Mouse (Mus musculus) kidney, postnatal 25 days (tissue): ENCODE measurements around the gene Bloc1s4.

Source experiments
- DNase-seq, 2 experiments: peaks; one replicate each; pipeline ENCODE4 v3.0.0; 2021; ENCODE audit warnings: mixed read lengths in 2 of 2

Gene Bloc1s4

DNA sequence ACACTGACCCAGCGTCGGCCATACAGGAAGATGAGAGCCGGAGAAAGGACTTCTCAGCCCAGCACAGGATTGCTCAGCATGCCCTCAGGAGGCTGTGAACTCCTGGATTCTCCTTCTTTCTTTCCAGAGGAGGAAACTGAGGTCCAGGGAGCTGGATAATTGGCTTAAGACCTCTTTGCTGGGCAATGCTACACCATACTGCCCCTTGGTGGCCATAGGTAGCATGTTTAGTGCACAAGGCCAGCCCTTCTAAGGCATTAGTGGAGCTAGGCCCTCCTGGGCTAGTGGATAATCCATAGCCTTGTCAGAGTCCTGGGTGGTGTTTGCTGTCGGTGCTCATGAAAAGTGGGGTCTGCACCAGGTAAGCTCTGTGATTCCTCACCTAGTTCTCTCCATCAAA is 8.6 kb downstream of the Bloc1s4 start:
- peak; percentile 61 to 63 for DNase-seq

DNA sequence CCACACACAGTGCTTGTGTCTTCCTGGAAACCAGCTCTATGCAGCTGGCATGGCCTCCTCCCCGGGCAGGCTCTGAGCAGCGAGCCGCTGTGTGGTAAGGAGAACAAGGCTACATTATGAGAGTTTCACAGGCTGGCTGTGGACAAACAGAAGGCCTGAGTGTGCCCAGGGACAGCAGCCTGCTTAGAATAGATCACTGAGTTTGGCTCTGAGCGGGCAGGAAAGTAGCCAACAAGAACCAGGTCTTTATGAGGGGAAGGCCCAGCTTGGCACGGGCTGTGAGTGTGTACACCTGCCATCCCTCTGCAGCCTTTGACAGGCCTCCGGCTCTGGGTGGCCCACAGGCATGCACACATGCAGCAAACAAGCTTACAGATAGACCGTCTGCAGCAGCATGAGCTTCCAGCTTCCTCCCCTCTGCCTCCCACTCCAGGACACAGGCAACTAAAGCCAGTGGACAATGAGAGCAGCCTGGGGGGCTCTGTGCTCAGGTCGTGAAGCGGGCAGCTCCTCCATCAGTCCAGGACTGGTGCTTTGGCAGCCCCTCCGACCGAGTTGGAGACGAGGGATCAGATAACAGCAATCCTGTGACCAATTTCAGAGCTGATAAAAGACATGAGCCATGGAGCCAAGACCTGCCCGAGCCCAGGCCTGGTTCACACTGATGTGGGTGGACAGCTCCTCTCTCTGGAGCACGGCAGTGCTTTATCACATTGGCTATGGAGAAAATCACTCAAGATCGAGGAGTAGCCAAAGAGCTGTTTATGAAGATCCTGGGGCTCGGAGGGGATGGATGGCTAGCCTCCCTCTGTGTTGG is 9.4 kb downstream of the Bloc1s4 start:
- no peak for DNase-seq

DNA sequence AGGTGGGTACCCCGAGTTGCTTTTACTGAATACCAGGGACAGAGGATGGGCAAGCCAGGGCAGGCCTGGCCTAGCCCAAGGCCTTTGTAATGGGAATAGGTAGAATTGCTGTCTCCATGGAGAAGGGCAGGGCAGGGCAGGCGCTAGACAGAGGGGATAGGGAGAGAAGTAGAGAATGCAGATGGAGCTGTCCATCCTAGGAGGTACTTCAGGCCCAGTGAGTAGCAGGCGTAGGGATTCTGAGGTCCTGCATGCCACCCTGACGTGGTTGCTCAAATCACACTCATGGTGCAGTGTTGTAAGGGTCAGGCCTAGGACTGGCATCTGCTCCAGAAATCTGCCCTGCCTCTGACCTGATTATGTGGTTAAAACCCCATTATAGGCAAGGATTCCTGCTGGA is 10.7 kb downstream of the Bloc1s4 start:
- DNase-seq = no peak

DNA sequence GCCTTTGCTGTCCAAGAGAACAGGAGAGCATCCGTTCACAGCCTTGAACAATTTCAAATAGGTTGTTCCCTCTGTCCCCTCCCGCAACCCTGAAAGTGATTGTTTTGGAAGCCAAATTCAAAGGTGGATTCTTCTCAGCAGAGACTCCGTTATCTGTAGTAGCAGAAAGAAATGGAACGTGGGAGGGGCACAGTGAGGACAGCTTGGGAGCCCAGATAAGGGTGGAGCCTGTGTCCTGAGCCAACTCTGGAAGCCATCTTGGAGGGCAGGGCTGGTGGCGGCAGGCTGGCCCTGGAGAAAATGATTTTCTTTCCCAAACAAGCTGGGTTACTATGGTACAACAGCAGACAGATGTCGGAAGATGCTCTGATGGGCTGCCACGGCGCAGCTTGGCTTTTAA is 12.4 kb downstream of the Bloc1s4 start:
- no peak for DNase-seq

DNA sequence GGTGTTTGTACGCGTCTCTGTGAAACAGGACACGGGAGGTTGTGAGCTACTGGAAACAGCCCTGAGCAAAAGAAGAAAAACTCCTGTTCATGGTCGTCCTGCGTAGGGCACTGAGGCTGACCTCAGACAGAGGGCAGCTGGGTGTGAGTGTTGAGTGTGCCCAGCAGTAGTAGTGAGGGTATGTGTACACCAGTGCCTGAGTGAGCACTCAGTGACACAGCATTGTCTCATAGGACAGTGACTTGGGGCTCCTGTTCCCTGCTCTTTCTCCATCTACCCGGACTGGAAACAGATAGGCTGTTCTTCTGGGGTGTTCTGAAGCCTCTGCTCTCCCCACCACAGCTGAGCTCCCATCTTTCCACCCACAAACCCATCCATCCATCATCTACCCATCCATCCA is 13.3 kb downstream of the Bloc1s4 start:
- no peak for DNase-seq

DNA sequence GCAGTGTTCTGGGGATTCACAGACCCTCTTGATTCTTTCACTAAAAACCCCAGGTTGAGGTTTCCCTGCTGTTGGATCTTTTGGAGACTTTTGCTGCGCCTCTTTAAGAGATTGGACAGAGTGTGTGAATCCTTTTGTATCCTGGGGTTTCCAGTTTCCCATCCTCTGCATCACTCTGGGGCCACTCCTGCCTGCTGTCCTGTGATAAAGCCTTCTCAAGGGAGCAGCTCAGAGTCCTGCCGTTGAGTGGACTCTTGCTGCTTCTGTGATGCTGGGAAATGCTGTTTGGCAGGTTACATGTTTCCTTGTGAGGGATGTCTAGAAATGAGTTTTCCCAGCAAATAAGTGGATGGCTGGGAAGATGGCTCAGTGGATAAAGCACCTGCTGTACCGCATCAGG is 15.0 kb downstream of the Bloc1s4 start:
- no peak for DNase-seq

DNA sequence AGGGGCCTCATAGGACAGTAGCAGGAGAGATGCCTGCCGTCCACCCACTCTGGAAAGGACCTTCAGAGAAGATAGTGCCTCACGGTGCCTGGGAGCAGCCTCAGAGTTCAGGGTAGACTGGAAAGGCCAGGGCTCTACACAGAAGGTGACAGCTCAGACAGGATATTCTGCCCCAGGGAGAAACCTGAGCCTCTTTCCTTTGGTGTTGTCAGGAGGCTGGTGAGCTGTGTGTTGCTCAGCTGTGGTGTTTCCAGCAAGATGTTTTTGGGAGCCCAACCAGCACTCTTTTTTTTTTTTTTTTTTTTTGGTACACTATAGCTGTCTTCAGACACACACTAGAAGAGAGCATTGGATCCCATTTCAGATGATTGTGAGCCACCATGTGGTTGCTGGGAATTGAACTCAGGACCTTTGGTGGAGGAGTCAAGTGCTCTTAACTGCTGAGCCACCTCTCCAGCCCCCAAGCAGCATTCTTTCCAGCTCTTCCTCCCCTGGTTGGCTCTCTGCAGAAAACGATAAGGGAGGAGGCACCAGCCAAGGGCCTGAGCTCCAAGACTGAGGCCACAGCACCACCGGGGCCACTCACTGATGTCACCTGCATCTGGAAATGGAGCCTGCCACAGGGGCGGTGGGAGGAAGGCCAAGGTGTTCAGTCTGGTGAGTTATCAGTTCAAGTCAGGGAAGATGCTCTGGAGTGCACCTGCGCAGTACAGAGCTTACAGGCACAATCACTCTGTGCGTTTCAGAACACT is 16.4 kb downstream of the Bloc1s4 start:
- no peak for DNase-seq

DNA sequence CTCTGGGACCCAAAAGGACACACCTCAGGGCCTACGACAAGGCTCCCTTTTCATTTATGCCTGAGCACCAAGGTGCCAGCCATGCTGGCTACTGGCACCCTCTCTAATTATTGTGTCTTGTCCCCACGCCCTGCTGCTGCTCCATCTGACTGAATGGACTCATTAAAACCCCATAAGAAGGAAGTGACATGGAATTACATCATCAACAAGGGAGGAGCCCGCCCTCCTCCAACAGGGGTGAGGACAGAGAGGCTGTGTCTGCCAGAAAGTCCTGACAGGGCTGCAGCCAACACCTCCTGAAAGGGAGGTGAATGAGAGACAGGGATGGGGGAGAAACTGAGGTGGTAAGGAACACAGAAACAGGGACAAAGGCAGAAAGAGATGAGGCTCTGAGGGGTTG is 17.8 kb downstream of the Bloc1s4 start:
- DNase-seq = no peak

DNA sequence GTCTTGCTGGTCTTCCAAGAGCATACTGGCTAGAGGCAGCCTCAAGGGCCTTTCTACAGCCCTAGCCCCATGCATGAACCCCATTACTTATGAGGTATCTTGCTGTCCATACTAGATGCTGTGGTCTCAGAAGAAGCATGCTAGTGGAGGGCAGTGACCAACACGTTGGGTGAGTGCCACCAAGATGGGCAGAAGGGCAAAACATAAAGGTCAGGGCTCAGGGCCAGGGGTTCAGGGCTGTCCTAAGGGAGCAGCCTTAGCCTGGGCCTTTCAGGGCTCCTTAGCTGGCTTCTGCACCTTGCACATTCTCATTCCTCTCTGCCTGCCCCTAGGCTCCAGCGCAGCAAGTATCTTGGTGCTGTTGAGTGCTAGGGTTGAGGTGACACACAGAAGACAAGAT is 18.5 kb downstream of the Bloc1s4 start:
- peak; percentile 27 to 51 for DNase-seq

DNA sequence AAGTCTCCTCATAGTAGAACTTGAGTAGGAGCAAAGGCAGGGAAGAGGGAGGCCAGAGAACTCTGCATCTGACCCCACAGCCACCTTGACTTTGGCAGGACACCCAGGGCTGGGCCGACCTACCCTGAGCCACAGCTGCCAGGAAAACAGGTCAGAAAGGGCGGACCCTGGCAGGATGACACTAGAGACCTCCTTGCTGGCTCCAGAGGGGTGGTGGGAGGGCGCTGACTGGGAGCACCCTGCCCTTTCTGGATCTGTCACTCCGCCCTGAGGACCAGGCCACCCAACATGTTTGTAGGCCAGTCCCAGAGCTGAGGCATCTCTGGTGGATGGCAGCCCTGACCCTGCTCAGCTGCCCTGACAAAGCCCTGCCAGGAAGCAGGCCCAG is 19.4 kb downstream of the Bloc1s4 start:
- peak; percentile 44 to 82 for DNase-seq

DNA sequence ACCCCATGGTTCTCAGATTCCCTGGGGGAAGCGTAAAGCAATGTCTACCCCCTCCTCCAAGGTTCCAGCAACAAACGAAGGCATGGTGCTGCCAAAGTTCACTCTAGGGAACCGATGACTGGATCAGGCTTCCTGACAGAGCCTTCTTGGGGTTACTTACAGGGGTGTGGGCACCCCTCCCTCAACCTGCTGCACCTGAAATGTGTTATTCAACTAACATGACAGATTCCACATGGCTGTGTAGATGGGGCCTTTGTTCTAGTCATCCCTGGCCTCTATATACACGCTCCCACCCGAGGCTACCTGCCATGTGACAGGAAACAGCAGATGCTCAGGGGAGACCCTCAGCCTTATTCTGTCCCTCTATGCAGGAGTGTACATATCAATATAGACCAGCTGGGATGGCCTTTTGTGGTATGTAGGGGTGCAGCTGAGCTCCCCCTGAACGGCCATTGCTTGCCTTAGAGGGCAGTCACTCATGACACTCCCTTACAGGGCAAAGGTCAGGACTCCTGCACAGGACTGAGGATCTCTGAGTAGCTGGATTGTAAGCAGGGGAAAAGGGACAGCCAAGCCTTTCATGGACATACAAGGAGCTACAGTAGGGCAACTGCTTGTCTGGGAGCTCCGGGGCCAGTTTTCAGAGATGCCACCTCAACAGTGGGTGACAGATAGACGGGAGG is 19.9 kb downstream of the Bloc1s4 start:
- peak; percentile 42 to 65 for DNase-seq

DNA sequence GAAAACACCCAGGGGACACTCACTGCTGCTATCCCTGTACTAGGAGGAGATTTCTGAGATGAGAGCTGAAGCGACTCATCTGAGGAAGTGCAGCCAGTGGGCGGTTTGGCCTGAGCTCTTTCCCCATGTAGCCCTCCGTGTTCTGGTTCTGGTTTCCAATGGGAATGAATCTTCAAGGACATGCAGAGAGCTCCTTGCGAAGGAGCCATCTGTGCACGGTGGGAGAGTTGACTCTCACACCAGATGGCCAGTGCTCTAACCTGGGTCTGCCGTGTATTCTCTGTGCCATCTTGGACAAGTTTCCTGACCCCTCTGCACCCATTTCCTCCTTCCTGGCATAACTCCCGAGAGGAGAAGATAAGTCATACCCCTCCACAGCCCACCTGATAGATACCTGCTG is 20.7 kb downstream of the Bloc1s4 start:
- no peak for DNase-seq

DNA sequence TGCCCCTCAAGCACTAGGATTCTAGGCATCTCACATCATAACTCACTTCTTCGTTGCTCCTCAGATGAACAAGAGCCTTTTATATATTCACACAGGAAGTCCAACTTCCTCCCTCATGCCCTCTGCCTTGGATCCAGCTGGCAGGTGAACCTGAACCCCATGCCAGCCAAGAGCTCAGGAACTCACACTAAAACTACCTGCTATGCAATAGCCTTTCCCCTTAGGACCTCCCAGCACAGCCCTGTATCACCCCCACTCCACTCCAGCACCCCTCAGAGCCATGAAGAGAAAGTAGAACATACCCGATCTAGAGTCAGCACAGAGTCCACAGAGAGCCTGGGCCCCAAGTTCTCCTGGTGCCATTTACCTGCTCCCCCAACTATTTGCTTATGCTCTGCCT is 21.3 kb downstream of the Bloc1s4 start:
- DNase-seq = peak in 1 of 2 experiments; percentile 47

DNA sequence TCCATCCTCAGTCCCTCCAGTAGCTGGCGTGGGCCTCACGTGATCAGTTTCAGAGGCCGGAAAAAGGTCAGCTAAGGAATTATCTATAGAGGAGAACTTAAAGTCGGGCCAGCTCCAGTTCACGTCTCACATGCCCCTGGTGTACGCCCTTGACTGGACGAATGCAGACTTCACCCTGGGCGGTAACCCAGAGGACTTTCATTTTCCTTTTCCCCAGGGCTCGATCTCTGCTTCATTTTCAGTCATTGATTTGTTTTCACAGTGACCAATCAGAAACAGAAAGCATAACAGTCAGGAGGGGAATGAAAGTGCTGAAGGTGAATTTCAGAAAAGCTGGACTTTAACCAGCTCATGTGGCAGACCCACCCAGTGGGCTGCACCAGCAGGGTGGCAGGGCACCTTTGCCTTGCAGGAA is 22.1 kb downstream of the Bloc1s4 start:
- peak; percentile 41 to 76 for DNase-seq

DNA sequence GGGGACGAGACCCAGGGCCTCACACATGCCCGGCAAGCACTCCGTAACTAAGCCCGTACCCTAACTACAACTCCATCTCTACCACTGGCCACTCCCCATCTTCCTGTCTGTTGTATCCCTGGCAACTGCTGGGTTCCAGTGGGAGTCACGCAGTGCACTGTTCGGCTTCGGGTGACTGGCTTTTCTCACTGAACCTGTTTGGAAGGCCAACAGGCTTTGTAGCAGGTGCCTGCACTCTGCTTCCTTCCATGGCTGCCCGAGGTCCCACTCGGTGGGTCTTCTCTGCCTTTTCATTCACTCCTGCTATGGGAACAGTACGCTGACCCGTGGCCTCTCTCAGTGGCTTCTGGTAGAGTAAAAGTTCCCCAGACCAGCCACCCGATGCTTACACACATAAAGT is 22.6 kb downstream of the Bloc1s4 start:
- DNase-seq = peak; percentile 34 to 77

DNA sequence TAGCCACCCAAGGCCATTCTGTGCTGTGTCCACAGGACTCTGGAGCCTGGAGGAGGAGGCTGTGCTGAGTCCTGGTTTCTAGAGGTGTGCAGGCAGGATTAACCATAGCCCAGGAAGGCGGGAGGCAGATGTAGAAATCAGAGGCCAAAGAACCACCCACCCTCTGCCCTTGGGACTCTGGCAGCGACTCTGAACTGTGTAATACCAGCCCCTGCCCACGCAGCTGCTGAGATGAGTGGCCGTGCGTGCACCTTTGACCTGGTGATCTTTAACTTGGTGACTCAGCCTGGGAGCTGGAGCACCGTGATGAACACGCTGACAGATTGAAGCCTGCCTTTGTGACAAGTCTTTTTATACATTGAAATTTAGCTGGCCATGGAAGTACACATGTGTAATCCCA is 24.2 kb downstream of the Bloc1s4 start:
- DNase-seq = peak; percentile 78 to 94

DNA sequence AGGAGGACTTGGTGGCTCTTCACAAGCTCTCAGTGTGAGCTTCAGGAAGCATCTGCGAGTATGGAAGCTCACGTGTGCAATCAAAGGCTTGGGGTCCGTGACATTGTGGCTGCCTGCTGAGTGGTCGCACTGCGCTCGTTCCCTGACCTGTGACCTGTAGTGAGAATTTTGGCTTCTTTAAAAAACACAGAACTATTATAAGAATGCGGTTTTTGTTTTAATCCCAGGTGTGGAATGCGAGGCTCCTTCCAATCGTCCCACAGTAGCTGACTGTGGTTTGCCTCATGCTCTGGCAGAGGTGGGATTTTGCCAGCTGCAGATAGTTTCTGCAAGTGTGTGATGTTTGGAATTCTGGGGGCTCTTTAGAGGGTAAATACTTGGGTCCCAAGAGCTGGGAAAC is 25.1 kb downstream of the Bloc1s4 start:
- DNase-seq = peak in 1 of 2 experiments; percentile 14

DNA sequence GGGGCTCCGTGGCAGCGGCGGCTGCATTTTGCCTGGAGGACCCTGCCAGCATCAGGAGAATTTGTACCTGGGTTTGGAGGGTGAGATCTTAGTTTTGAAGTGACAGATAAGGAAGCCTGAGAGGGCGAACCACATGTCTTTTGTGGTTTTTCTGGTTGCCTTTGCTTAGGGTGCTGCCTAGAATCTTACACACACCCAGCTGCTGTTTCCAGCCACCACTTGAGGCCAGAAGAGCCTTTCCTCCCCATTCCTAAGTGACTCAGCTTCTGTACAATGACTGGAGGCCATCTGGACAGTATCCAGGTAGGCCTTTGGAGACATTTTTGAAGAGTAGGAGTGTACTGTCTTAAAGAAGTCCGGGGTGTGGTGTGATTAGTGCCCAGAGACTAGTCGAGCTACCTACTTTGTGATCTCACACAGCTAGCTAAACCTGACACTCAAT is 26.0 kb downstream of the Bloc1s4 start:
- DNase-seq = peak in 1 of 2 experiments; percentile 35

DNA sequence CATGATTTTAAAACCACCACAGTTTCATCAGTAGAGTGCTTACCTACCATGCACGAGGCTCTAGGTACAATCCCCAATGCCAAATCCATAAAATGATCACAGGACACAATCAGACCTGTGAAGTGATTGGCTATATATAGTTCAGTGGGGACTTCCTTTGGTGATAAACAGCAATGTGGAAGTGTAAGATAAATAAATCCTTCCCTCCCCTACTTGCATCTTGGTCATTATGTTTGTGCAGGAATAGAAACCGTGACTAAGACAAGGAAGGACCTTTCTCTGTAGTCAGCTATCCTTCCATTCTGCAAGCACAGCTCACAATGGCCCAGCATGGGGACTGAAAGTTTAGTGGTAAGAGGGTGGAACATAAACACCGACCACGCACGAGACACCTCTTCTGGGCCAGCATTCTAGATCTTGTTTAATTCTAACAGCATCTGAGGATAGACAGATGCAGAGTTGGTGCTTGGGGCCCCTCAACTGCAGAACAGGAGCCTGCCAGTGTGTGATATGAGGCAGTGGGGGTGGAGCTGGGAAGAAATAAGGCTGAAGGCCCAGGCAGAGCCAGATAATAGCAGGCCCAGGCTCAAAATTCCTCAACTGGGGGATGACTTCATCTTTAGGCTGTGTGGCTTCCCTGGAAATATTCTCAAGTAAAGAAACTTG is 27.6 kb downstream of the Bloc1s4 start:
- peak in 1 of 2 experiments; percentile 19 for DNase-seq

DNA sequence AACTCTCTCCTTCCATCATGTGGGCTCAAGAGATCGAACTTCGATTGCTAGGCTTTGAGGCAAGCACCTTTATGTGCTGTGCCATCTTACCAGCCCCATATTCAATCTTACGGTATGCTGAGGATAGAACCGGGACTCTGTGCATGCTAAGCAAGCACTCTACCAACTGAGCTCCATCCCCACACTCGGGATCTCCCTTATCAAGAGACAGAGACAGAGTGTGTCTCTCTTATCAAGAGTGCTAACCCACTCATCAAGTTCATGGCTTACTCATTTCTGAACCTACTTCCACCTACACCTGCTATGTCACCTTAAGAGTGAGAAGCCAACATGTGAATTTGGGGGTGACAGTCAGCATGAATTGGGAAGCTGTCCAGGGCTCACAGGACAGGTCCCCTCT is 28.2 kb downstream of the Bloc1s4 start:
- DNase-seq = peak in 1 of 2 experiments; percentile 4

DNA sequence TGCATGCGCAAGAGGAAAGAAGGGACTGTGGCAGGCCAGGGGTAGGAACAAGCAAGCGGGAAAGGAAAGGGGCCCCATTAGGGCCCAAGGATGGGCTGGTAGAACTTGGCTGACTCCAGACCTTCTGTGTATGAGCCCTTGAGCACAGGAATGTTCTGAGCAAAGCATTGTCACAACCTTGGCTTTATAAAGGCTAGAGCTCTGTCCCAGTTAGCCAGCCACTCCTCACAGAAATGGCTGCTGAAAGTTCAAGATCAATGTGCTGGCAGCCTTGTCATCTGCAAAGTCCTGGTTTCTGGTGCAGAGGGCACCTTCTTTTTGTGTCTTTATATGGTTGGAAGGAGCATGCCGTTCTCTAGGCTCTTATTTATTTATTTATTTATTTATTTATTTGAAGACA is 28.8 kb downstream of the Bloc1s4 start:
- DNase-seq = peak in 1 of 2 experiments; percentile 7

DNA sequence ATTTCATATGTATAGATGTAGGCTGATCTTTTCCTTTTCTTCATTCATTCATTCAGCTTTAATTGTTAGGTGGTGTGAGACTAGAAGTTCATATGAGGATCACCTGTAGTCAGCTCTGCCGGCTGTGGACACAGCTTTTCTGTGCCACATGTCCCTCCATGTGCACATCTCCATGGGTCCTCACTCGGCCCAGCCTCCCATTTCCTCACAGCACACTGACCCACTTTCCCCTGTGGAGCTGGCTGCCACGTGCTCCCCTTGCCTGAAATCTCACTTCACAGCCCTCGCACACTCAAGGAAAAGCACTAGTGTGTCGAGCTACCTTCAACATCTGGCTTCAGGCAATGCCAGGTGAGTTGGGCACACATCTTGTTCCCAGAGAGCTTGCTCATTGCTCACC is 29.3 kb downstream of the Bloc1s4 start:
- no peak for DNase-seq

DNA sequence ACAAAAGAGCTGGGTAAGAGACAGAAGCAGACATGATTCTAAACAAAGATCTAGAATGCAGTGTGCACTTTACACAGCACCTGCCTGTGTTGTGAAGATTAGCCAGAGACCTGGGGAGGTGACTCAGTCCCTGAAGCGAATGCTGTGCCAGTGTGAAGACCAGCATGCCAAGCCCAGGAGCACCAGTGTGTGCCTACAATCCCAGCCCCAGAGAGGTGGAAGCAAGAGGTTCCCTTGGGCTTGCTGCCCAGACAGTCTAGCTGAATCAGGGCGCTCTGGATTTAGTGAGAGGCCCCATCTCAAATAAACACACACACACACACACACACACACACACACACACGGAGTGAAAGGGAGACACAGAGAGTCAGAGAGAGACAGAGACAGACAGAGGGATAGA is 30.6 kb downstream of the Bloc1s4 start:
- no peak for DNase-seq
